Mouse (Mus musculus): ENCODE measurements around the gene Tsga10ip.
"Not testable (repeated sequence)": the region's sequence is repeated elsewhere in the genome, so short reads cannot be mapped to it uniquely, and the experiment has no call there.

The Tsga10ip gene

GRCm38 (mm10) chr19:5424092-5424781, 21.9 kb upstream of the Tsga10ip start:
- peak; percentile 44 to 49 for DNase-seq (ENCODE audit: low spot score in 2 of 2)

DNA sequence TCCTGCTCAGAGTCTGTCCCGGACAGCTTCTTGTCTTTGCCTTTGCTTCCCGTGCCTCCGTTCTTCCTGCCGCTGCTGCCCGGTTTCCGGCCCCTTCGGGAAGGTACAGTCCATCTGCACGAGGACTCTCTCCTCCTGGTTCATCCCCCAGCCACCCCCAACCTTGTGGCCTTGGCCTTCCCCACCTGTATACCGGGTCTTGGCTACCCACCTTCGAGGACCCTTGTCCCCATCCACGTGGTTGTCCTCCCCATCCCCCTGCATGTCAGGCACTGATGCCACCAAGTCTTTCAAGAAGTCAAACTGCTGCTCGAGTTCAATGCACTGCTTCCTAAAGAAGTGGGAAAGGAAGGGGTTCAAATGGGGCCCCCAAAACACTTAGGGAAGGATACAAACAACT, 21.2 kb upstream of the Tsga10ip start:
- DNase-seq (ENCODE audit: low spot score in 2 of 2) = no peak

DNA sequence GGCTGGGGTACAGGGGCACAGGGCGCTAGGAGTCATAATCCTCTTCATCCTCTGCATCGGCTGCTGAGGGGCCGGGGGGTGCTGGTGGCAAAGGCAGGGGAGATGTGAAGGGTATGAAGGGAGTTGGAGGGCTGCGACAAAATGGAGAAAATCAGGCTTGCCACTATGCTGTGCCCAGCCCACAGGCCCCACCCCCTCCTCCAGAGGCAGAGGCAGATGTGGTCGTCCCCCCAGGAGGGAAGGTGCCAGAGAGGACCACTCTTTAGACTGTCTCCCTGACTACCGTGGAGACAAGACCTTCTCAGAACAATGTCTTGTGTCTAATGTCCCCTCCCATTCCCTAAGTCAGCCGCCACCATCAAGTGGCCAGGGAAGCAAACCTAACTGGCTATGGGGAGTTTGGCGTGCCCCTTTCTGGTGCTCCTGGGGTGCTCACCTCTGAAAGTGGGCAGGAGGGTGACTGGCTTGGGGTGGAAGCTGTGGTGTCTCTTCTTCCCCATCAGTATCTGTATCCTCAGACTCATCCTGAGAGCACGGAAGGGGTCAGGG, 20.6 kb upstream of the Tsga10ip start:
- DNase-seq (ENCODE audit: low spot score in 2 of 2) = no peak

GRCm38 (mm10) chr19:5422267-5422666, 19.9 kb upstream of the Tsga10ip start:
- DNase-seq (ENCODE audit: low spot score in 2 of 2) = no peak

DNA sequence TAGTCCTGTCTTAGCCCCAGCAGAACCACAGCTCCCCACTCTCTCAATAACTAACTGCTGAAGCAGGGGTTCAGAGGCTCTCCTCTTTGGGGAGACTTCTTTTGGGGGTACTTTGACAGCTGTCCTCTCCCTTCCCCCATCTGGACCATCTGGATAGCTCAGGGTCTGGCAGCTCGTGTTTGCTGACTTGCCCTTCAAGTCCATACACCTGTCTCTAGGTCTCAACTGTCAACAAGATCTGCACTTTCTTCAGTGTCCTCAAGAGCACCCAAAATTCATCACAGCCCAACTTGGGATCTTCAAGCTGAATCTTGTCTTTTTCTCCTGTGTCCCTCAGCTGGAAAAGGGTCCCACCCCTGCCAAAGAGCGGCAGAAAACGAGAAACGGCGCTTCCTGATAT, 19.5 kb upstream of the Tsga10ip start:
- DNase-seq (ENCODE audit: low spot score in 2 of 2) = no peak

- no peak for DNase-seq (ENCODE audit: low spot score in 2 of 2)
Observed at GRCm38 (mm10) chr19:5420579-5420978, 18.3 kb upstream of the Tsga10ip start.

DNA sequence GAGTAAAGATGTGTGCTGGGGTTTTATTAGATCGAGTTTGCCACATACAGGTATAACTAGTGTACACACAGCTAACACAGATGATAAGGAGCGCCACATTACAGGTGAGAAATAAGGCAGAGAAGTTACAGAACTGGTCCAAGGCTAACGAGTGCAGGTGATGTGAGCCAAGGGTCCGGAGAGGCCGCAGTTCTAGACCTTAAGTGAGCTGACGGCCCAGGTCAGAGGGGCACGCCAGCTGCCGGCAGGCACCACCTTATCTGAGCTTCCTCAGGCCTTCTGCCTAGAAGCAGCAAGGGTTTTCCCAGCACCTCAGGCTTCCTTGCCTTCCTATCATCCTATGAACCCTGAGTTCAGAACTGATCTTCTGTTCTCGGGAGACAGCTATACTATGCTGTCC, 17.3 kb upstream of the Tsga10ip start:
- DNase-seq (ENCODE audit: low spot score in 2 of 2) = no peak

GRCm38 (mm10) chr19:5418750-5419466, 16.6 kb upstream of the Tsga10ip start:
- no peak for DNase-seq (ENCODE audit: low spot score in 2 of 2)

DNA sequence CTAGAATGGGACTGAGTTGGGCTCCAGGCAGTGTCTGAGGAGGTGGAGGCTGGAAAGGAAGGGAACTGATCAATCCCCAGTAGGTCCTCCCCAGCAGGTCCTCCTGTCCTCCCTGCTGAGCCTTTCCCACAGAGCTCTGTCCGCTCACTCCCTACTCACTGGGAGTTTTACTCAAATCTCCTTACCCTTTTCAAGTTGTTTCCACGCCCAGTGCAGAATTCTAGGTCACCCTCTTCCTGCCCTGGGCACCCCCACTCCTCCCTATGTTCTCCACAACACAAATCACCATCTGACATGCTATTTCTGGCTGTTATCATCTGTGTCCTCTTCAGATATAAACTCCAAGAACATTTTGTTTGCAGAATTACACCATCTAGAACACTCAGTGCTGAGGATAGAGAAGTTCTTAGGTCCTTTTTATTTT, 12.2 kb upstream of the Tsga10ip start:
- no peak for DNase-seq (ENCODE audit: low spot score in 2 of 2)

DNA sequence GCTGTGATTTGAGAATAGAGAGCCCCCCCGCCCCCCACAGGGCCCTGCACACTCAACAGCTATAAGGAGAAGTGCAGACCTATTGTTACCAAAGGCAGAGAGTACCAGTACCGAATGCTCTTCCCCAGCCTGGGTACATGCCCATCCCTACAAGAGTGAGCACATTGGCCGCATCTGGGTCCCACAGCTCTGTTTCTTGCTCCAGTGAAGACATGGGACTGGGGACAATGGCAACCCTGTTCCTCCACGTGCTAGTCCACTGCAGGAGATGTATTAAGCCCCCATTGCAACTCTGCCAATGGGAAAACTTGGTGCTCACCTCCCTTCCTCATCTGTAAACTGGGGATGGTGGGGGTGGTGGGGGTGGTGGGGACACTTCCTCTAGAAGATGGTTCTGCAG, 11.5 kb upstream of the Tsga10ip start:
- no peak for DNase-seq (ENCODE audit: low spot score in 2 of 2)

DNA sequence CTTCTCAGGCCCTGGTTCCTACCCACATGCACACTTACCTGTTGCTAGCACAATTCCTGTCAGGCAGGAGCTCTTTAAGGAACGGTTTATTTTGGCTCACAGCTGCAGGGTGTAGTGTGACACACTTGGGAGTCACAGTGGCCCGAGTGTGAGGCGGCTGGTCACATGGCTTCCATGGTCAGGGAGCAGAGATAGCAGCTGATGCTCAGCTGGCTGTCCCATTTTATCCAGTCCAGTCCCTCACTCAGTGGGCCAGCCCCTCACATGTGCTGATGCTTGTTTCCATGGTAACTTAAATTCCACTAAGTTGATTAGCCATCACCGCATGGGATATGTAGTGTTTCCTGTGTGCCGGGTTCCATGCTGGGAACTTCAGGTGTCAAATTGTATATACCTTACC, 9.6 kb upstream of the Tsga10ip start:
- no peak for DNase-seq (ENCODE audit: low spot score in 2 of 2)

DNA sequence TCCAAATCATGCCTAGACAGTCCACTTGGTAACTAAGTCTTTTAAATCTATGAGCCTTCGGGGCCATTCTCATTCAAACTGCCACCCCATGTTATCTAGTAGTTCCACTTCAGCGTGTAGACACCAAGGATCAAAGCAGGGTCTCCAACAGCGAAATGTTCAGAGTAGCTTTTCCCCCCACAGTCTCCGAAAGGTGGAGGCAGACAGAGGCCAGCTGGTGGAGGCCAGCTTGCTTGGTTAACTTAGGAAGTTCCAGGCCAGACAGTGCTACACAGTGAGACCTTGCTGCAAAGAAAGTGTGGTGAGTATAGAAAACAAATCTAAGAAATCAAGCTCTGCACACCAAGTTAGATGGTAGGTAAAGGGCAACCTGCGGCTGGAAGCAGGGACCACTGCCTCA, 8.3 kb upstream of the Tsga10ip start:
- no peak for DNase-seq (ENCODE audit: low spot score in 2 of 2)

GRCm38 (mm10) chr19:5409068-5409467, 6.7 kb upstream of the Tsga10ip start:
- DNase-seq (ENCODE audit: low spot score in 2 of 2) = no peak

- DNase-seq (ENCODE audit: low spot score in 2 of 2) = no peak
Observed at GRCm38 (mm10) chr19:5408057-5409001, 6.0 kb upstream of the Tsga10ip start.

DNA sequence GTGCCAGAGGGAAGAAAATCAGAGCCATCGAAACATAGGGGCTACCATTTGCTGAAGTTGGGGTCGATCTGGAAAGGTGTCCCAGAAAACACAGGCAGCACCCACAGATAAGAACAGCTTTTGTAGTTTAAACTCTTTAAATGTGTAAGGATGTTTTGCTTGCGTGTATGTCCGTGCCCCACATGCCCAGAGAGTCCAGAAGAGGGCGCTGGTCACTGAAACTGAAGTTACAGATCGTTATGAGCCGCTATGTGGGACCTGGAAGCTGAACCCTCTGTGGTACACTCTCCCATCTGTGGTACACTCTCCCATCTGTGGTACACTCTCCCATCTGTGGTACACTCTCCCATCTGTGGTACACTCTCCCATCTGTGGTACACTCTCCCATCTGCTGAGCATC, 4.8 kb upstream of the Tsga10ip start:
- peak; percentile 44 to 63 for DNase-seq (ENCODE audit: low spot score in 2 of 2)

- DNase-seq (ENCODE audit: low spot score in 2 of 2) = not testable (repeated sequence)
Observed at GRCm38 (mm10) chr19:5406531-5407126, 4.3 kb upstream of the Tsga10ip start.

- no peak for DNase-seq (ENCODE audit: low spot score in 2 of 2)
Observed at GRCm38 (mm10) chr19:5405924-5406323, 3.6 kb upstream of the Tsga10ip start.

DNA sequence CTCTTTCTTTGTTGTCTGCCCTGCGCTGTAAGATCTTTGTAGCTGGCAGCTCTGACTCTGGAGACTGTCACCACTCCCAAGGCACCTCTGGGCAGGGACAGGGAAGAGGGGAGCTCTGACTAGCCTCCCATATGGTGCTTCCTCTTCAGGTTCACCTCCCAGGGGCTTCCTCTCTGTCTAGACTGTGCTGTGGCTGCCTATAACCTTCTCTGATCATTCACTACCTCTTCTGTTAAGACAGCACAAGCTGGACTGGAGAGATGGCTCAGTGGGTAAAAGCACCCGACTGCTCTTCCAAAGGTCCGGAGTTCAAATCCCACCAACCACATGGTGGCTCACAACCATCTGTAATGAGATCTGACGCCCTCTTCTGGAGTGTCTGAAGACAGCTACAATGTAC, 1.3 kb downstream of the Tsga10ip start:
- not testable (repeated sequence) for DNase-seq (ENCODE audit: low spot score in 2 of 2)

DNA sequence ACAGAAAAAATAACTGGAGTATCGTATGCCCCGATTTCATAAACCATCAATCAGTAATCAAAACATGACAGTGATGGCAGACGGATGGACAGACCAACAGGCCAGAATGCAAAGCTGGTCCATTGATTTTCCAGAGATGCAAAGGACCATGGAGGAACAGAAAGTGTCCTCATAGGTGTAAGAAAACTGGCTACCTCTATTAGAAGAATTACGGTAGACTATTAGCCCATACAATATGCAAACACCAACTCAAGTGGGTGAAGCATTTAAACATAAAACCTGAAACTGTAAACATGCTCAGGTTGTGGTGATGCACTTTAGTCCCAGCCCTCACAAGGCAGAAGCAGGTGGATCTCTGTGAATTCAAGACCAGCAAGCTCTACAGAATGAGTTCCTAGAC, 7.0 kb downstream of the Tsga10ip start:
- DNase-seq (ENCODE audit: low spot score in 2 of 2) = no peak

DNA sequence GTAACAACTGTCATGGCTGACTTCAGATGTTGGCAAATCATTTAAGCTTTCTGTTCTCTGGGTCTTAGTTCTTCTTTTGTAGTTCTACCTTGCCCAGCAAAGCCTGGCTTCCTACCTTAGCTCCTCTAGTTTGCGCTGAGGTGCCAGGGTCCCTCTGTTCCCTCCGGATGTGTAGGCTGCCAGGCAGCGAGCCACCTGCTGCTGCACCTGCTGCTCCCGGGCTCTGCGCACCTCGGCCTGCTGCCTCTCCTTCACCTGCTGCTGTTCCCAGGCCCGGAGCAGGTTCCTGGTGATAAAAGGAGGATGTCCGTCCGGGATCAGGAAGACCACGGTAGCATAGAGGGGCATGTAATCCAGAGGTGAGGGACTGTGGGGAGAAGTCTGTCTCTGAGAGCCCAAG, 8.2 kb downstream of the Tsga10ip start:
- no peak for DNase-seq (ENCODE audit: low spot score in 2 of 2)

DNA sequence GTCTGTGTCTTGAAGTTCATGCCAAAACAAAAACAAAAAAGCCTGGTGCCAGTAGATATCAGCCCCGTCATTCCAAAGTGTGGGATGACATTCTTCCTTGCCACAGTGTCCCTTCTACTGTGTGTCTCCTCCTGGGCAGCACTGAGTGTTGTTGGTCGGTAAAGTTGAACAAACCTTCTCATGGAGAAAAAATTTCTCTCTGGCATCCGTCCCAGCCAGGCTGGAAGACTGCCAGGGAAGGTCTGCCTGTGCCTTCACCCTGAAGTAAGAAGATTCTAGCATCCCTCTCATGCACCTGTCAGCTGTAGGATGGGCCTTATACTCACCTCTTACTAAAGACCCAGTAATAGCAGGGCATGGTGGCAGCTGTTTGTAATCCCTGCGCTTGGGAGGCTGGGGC, 9.4 kb downstream of the Tsga10ip start:
- DNase-seq (ENCODE audit: low spot score in 2 of 2) = no peak

GRCm38 (mm10) chr19:5390416-5390815, 11.9 kb downstream of the Tsga10ip start:
- no peak for DNase-seq (ENCODE audit: low spot score in 2 of 2)
